Mouse (Mus musculus): ENCODE results near the gene Prr7. TPM values are rescaled to one million over a fixed set of nuclear protein-coding genes. Genes with fewer than 3 reads are reported as not detected.
A peak's percentile ranks its signal among the peaks of the same experiment; 100 is the strongest.

Prr7 gene
- total and polyA plus RNA-seq, 3 experiments, result 2.7 to 8.7 TPM; not detected in 1

DNA sequence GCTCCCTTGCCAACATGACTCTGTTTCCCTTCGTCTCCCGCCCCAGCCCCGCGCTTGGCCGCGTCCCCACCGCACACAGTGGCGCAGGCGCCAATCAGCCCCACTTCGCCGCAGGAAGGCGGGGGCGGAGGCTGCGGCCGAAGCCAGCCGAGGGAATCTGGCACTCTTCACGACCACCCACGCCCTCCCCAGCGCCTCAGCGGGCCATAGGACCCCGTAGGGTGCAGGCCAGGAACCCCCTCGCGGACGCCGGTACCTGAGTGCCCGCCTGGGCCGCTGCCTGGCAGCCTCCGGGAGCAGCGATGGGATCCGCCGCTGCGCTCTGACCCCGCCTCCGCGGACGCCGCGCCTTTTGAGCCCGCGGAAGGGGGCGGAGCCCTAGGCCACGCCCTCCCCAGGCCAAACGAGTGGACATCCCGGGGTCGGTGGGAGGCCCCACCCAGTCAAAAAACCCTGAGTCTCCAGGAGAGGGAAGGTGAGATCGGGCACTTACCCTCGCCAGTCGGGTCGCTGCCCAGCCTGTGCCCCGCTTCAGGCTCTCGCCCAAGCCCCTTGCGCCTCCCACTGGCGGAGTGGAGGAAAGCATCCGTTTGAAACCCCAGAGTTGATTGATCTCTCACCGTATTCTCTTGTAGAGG lies 49.2 kb downstream of the Prr7 start, which contains the start of gene Pdlim7 (continued):
- peak; percentile 59 for TF ChIP-seq RAD21 (IDR thresholded peaks at IDR 0.05; ENCODE audit: low read depth, low read length)
- TF ChIP-seq HCFC1 (IDR thresholded peaks at IDR 0.05; ENCODE audit: low read depth, low read length), result peak; percentile 18; the same call in 1 of the 2 replicates

DNA sequence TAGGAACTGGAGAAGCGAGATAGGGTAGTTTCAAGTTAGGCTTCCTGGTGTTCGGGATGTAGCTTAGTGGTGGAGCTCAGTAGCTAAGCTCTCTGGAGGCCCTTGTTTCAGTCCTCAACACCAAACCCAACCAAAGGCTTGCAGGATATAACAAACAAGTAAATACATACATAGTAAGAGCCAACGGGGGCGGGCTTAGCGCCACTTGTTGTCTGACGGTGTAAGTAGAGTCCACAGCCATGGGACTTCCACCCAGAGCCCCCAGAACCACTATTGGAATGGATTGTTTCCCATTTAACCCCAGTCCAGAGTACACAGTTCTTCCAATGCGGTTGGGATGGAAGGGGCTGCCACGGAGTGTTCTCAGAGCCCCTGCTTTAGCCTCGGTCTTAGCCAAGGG lies 49.8 kb downstream of the Prr7 start:
- Histone ChIP-seq H3K9me3 (replicated peaks; ENCODE audit: insufficient read depth, low read length) (no peaks in the 10 kb centered on the region), H3K79me2 (ENCODE audit: control insufficient read depth, insufficient read depth, low read length, poor library complexity) (peaks cover 6% of the 10 kb centered on the region), H3K9ac (ENCODE audit: control insufficient read depth, low read depth, low read length, poor library complexity, severe bottlenecking) (no peak overlapping the region; the same call in 1 of the 2 replicates), H3K4me3 (ENCODE audit: control insufficient read depth in 1 of 2, insufficient read depth in 1 of 2, low read depth in 2 of 2, low read length in 2 of 2) (peak overlapping the region; percentile 63 to 81; a peak in 3 of 4 replicates), H3K27me3 (ENCODE audit: control insufficient read depth in 1 of 2, insufficient read depth in 2 of 2, low read length in 2 of 2) (no peaks in the 10 kb centered on the region), H3K27ac (ENCODE audit: control insufficient read depth, low read depth, low read length) (no peak overlapping the region), H3K36me3 (ENCODE audit: control insufficient read depth in 1 of 2, insufficient read depth in 2 of 2, low read length in 2 of 2) (peaks cover 0 to 27% of the 10 kb centered on the region in 2 experiments; a peak in 2 of 4 replicates), H3K4me1 (ENCODE audit: control insufficient read depth in 1 of 2, insufficient read depth in 2 of 2, low read length in 2 of 2) (peaks cover 27 to 32% of the 10 kb centered on the region in 2 experiments)
- TF ChIP-seq TAL1 (IDR thresholded peaks at IDR 0.05; ENCODE audit: low read length) (no peak), RCOR1 (IDR thresholded peaks at IDR 0.05; ENCODE audit: low read depth, low read length) (no peak)
- no peak for DNase-seq (ENCODE audit: low read depth, low spot score)

DNA sequence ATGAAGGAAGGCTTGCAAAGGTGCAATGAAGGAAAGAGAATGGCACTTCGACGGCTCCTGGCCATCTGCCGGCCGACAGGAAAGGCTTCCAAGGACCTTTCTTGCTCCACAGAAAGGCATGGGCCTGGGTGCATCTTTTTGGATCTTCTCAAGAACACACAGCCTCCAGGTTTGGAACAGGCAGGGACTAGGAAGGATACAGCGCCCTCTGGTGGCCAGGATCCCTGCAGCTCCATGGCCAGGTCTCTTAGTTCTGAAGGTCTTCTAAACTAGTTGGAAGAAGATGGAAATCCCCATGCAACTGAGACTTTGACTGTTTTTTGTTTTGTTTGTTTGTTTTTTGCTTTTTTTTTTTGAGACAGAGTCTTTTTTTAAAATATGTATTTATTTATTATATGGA lies 52.9 kb downstream of the Prr7 start:
- Histone ChIP-seq H3K9ac (ENCODE audit: control insufficient read depth, low read depth, low read length, poor library complexity, severe bottlenecking) (no peak overlapping the region), H3K27me3 (ENCODE audit: control insufficient read depth in 1 of 2, insufficient read depth in 2 of 2, low read length in 2 of 2) (no peaks in the 10 kb centered on the region), H3K9me3 (replicated peaks; ENCODE audit: insufficient read depth, low read length) (no peaks in the 10 kb centered on the region), H3K36me3 (ENCODE audit: control insufficient read depth in 1 of 2, insufficient read depth in 2 of 2, low read length in 2 of 2) (peaks cover 0 to 2% of the 10 kb centered on the region in 2 experiments; a peak in 2 of 4 replicates), H3K4me3 (ENCODE audit: control insufficient read depth in 1 of 2, insufficient read depth in 1 of 2, low read depth in 2 of 2, low read length in 2 of 2) (no peak overlapping the region), H3K4me1 (ENCODE audit: control insufficient read depth in 1 of 2, insufficient read depth in 2 of 2, low read length in 2 of 2) (peaks cover 3 to 5% of the 10 kb centered on the region in 2 experiments; a peak in 3 of 4 replicates), H3K79me2 (ENCODE audit: control insufficient read depth, insufficient read depth, low read length, poor library complexity) (peaks cover 6% of the 10 kb centered on the region), H3K27ac (ENCODE audit: control insufficient read depth, low read depth, low read length) (no peak overlapping the region)
- TF ChIP-seq RAD21 (IDR thresholded peaks at IDR 0.05; ENCODE audit: low read depth, low read length), result peak; percentile 83
- no peak for TF ChIP-seq GABPA (IDR thresholded peaks at IDR 0.05; ENCODE audit: low read depth, low read length)
- TF ChIP-seq SMC3 (IDR thresholded peaks at IDR 0.05; ENCODE audit: low read depth, low read length), result peak; percentile 97
- TF ChIP-seq ZC3H11A (IDR thresholded peaks at IDR 0.05; ENCODE audit: low read depth, low read length), result peak; percentile 84
- no peak for TF ChIP-seq MYB (IDR thresholded peaks at IDR 0.05; ENCODE audit: low read depth, low read length)
- TF ChIP-seq NELFE (IDR thresholded peaks at IDR 0.05; ENCODE audit: low read depth, low read length), result no peak
- TF ChIP-seq MYC (IDR thresholded peaks at IDR 0.05; ENCODE audit: low read depth, low read length), result 0 out of 2 replicates have a peak, but pooled peaks have one; percentile 24
- peak; percentile 92 to 98 (median 95) for TF ChIP-seq CTCF (IDR thresholded peaks at IDR 0.05 in 2 of 3, conservative IDR thresholded peaks at IDR 0.05 in 1 of 3; ENCODE audit: control insufficient read depth in 1 of 3, insufficient read depth in 1 of 3, low read depth in 2 of 3, low read length in 3 of 3, poor library complexity in 1 of 3, severe bottlenecking in 1 of 3)
- peak; percentile 88 for DNase-seq (ENCODE audit: low read depth, low spot score)

DNA sequence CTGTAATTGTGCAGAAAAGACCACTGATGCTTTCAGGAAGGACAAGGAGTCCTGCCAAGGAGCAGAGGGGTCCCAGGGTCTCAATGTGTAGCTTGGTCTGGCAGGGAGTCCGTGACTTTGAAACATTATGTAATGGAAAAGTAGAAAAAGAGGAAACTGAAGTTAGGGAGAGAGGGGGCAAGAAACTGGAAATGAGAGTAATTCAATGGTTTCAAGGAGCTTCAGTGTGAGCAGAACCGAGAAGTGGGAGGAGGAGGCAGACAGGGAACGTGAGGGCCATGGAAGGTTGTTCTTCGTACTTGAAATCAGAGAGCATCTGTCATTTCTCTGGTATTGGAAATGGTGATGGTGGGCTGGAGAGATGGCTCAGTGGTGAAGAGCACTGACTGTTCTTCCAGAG lies 55.5 kb downstream of the Prr7 start:
- Histone ChIP-seq H3K27ac (ENCODE audit: control insufficient read depth, low read depth, low read length) (no peak overlapping the region), H3K4me1 (ENCODE audit: control insufficient read depth in 1 of 2, insufficient read depth in 2 of 2, low read length in 2 of 2) (no peaks in the 10 kb centered on the region), H3K27me3 (ENCODE audit: control insufficient read depth in 1 of 2, insufficient read depth in 2 of 2, low read length in 2 of 2) (no peaks in the 10 kb centered on the region), H3K9ac (ENCODE audit: control insufficient read depth, low read depth, low read length, poor library complexity, severe bottlenecking) (no peak overlapping the region), H3K79me2 (ENCODE audit: control insufficient read depth, insufficient read depth, low read length, poor library complexity) (no peaks in the 10 kb centered on the region), H3K36me3 (ENCODE audit: control insufficient read depth in 1 of 2, insufficient read depth in 2 of 2, low read length in 2 of 2) (no peaks in the 10 kb centered on the region), H3K4me3 (ENCODE audit: control insufficient read depth in 1 of 2, insufficient read depth in 1 of 2, low read depth in 2 of 2, low read length in 2 of 2) (no peak overlapping the region), H3K9me3 (replicated peaks; ENCODE audit: insufficient read depth, low read length) (no peaks in the 10 kb centered on the region)
- DNase-seq (ENCODE audit: low read depth, low spot score), result no peak
- no peak for TF ChIP-seq MAX (IDR thresholded peaks at IDR 0.05; ENCODE audit: low read length)
- TF ChIP-seq ZC3H11A (IDR thresholded peaks at IDR 0.05; ENCODE audit: low read depth, low read length), result no peak
- TF ChIP-seq MAFK (IDR thresholded peaks at IDR 0.05; ENCODE audit: borderline replicate concordance, low read depth, low read length), result no peak
